Mouse (Mus musculus) hindbrain, embryonic 13.5 days (tissue): ENCODE data around the gene Ctnna2. TPM values are rescaled to one million over a fixed set of nuclear protein-coding genes. Genes with fewer than 3 reads are reported as not detected.
A peak's percentile ranks its signal among the peaks of the same experiment; 100 is the strongest.

Experiments used
- ATAC-seq: fragments of 200-750 bp; cut with Nextera tagmentation; 2 replicates; pipeline ENCODE4 v1.8.0; 2017; ENCODE audit warnings: moderate TSS enrichment; ENCODE audit not compliant: low FRiP score
- H3K27ac ChIP-seq: fragments of 300-500 bp; sonication (generic); 2 replicates; pipeline ENCODE4 v1.5.1; 2015; ENCODE audit warnings: inconsistent platforms, mild to moderate bottlenecking, moderate library complexity
- H3K27me3 ChIP-seq: fragments of 300-500 bp; sonication (generic); 2 replicates; pipeline ENCODE4 v1.6.1; 2015; ENCODE audit warnings: mild to moderate bottlenecking, inconsistent platforms
- H3K36me3 ChIP-seq: fragments of 300-500 bp; sonication (generic); 2 replicates; pipeline ENCODE4 v1.6.1; 2015; ENCODE audit warnings: mild to moderate bottlenecking, inconsistent platforms
- H3K4me1 ChIP-seq: fragments of 300-500 bp; sonication (generic); replicated peaks from 2 replicates; pipeline ENCODE4 v1.6.1; 2015; ENCODE audit warnings: inconsistent platforms
- H3K4me2 ChIP-seq: fragments of 300-500 bp; sonication (generic); 2 replicates; pipeline ENCODE4 v1.6.1; 2015; ENCODE audit warnings: inconsistent platforms, mild to moderate bottlenecking, moderate library complexity
- H3K4me3 ChIP-seq: fragments of 300-500 bp; sonication (generic); 2 replicates; pipeline ENCODE4 v1.5.1; 2015; ENCODE audit warnings: mild to moderate bottlenecking, inconsistent platforms
- H3K9ac ChIP-seq: fragments of 300-500 bp; sonication (generic); 2 replicates; pipeline ENCODE4 v1.6.1; 2015; ENCODE audit warnings: mild to moderate bottlenecking, inconsistent platforms
- H3K9me3 ChIP-seq: fragments of 300-500 bp; sonication (generic); 2 replicates; pipeline ENCODE4 v1.6.1; 2016; ENCODE audit warnings: inconsistent platforms
- WGBS: fragments of 180-500 bp; shearing (Covaris S2); methylation state at CpG from one replicate; pipeline ENCODE4 v1.1.7; 2015; 5-methylcytosine and 5-hydroxymethylcytosine counted together
- polyA plus RNA-seq: library from polyadenylated mRNA; unstranded; fragments of >200 nt; fragmentation: Nextera tagmentation; extraction: Ambion mirVana; gene quantifications from 2 replicates; pipeline ENCODE4 v1.2.1, GENCODE M21; 2015

The Ctnna2 gene
- polyA plus RNA-seq, 1 experiment from 2014 or later: 136 TPM

DNA sequence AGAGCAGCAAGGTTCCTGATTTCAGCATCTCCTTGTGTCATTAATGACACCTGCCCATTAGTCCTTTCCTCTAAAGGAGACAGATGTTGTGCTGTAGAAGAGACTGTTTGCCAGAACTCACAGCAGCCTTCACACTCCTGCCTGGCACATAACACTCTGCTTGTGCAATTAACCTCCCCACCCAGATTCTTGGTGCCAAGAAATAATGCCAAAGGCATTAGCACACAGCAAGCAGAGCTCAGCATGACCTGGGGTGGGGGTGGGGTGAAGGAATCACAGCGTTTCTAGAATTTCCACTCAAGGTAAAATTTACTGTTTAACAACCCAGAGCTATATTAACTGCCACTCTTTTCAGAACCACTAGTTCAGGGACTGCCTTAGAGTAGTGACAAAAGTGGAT lies 516.8 kb downstream of the Ctnna2 start:
- Histone ChIP-seq H3K4me1 (peaks cover 6% of the 10 kb centered on the region; the same call in 1 of the 2 replicates), H3K9me3 (no peaks in the 10 kb centered on the region), H3K9ac (no peak overlapping the region), H3K27me3 (no peaks in the 10 kb centered on the region), H3K4me2 (no peak overlapping the region), H3K4me3 (no peak overlapping the region), H3K27ac (no peak overlapping the region), H3K36me3 (no peaks in the 10 kb centered on the region)
- ATAC-seq: no peak
- 44% methylated on average over 1 of the region's 1 CpGs for WGBS

GRCm38 (mm10) chr6:77457919-77458318 lies 521.6 kb downstream of the Ctnna2 start:
- Histone ChIP-seq H3K4me3 (no peak overlapping the region), H3K27me3 (no peaks in the 10 kb centered on the region), H3K36me3 (no peaks in the 10 kb centered on the region), H3K27ac (no peak overlapping the region), H3K4me2 (no peak overlapping the region), H3K9me3 (no peaks in the 10 kb centered on the region), H3K9ac (no peak overlapping the region), H3K4me1 (peaks cover 4% of the 10 kb centered on the region; the same call in 1 of the 2 replicates)
- ATAC-seq: no peak
- 85% methylated on average over 2 of the region's 2 CpGs for WGBS

DNA sequence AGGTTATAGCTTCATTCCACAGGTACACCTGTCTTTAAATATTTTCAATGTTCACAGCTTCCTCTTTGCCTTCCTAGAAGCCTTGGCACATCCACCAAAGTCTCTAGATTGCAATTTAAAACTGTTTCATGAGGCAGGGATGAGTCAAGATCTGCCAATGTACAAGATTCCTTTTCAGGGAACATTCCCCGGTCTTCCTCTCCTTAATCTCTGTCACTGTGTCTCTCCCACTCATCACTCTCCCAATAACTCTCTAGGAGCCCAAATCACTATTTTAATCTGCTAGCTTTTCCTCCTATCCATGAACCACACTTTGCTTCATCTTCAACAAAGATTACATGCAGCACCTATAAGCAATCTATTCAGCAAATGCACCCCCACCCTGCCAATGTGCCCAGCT lies 532.6 kb downstream of the Ctnna2 start:
- Histone ChIP-seq H3K27ac (no peak overlapping the region), H3K9me3 (no peaks in the 10 kb centered on the region), H3K9ac (no peak overlapping the region), H3K27me3 (no peaks in the 10 kb centered on the region), H3K4me3 (no peak overlapping the region), H3K4me1 (peaks cover 7% of the 10 kb centered on the region; the same call in 1 of the 2 replicates), H3K4me2 (no peak overlapping the region), H3K36me3 (no peaks in the 10 kb centered on the region)
- ATAC-seq: no peak
- 81% methylated on average over 1 of the region's 1 CpGs for WGBS

GRCm38 (mm10) chr6:77443906-77444305 lies 535.6 kb downstream of the Ctnna2 start:
- 75% methylated on average over 11 of the region's 11 CpGs for WGBS
- Histone ChIP-seq H3K27ac (no peak overlapping the region), H3K27me3 (no peaks in the 10 kb centered on the region), H3K4me1 (peaks cover 14% of the 10 kb centered on the region), H3K4me3 (no peak overlapping the region), H3K36me3 (no peaks in the 10 kb centered on the region), H3K4me2 (no peak overlapping the region), H3K9ac (no peak overlapping the region), H3K9me3 (no peaks in the 10 kb centered on the region)
- ATAC-seq: no peak

DNA sequence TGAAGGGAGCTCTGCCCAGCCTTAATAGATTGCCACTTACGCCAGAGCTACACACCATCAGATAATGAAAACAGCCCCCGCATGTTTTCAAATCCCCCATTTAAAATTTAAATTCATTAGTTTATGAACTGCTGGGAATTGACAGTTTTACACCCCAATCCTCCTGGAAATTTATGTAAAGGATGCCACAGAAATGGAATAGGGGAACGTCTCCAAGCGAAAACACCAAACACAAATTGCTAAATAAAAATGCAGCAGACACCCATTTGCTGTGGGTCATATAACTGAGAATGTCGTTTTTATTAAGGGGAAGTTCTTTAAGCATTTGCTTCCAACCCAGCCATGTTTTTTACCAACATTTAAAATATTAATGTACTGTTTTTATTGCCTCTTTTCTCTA lies 538.4 kb downstream of the Ctnna2 start:
- 58% methylated on average over 5 of the region's 5 CpGs for WGBS
- Histone ChIP-seq H3K9me3 (no peaks in the 10 kb centered on the region), H3K4me1 (peaks cover 14% of the 10 kb centered on the region), H3K27me3 (no peaks in the 10 kb centered on the region), H3K9ac (no peak overlapping the region), H3K36me3 (no peaks in the 10 kb centered on the region), H3K4me3 (no peak overlapping the region), H3K27ac (peak overlapping the region; percentile 60; the same call in 1 of the 2 replicates), H3K4me2 (no peak overlapping the region)
- no peak for ATAC-seq

DNA sequence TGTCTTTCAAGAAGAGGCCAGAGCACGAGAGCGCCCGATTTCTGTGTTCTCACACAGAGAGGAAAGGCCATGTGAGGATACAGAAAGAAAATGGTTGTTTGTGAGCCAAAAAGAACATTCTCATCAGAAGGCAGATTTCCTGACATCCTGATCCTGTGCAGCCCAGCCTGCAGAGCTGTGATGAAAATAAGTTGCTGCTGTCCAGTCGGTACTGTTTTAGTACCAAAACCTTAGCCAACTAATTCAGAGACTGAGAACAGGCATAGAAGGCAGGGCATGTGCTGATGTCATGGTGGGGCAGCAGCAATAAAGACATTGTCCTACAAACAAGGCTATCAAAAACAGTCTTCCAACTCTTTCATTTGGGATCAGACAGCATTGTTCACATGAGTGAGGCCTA lies 549.1 kb downstream of the Ctnna2 start:
- no peaks in the 10 kb centered on the region for H3K4me1 ChIP-seq
- no peak overlapping the region for H3K4me2 ChIP-seq
- H3K4me3 ChIP-seq: no peak overlapping the region
- WGBS: 87% methylated on average over 4 of the region's 4 CpGs
- no peaks in the 10 kb centered on the region for H3K9me3 ChIP-seq
- no peaks in the 10 kb centered on the region for H3K36me3 ChIP-seq
- no peak overlapping the region for H3K9ac ChIP-seq
- H3K27me3 ChIP-seq: no peaks in the 10 kb centered on the region
- H3K27ac ChIP-seq: no peak overlapping the region
- no peak for ATAC-seq

DNA sequence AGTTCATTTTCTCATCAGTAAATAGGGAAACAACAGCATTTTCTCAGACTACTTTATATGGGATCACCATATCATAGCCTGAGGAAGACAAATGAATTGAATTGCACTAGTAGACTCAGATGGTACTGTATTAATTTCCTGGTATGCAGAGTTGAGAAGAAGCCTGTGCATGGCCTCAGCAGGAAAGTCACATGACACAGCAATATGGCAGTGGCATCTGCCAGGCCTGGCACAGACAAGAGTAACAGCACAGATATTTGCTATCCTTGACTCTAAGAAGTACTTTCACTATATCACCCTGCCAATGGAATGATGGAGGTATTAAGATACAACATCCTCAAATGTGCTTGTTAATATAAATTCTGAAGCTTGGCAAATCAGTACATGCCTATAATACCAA lies 553.8 kb downstream of the Ctnna2 start:
- ATAC-seq: no peak
- no peak overlapping the region for H3K4me3 ChIP-seq

GRCm38 (mm10) chr6:77424826-77425225 lies 554.7 kb downstream of the Ctnna2 start:
- ATAC-seq: no peak
- Histone ChIP-seq H3K36me3 (no peaks in the 10 kb centered on the region), H3K4me3 (no peak overlapping the region), H3K4me1 (no peaks in the 10 kb centered on the region), H3K27ac (no peak overlapping the region), H3K9me3 (no peaks in the 10 kb centered on the region), H3K9ac (no peak overlapping the region), H3K27me3 (no peaks in the 10 kb centered on the region), H3K4me2 (no peak overlapping the region)
- WGBS: 92% methylated on average over 4 of the region's 4 CpGs

More for the DNA sequence above, 553.8 kb downstream of the Ctnna2 start:
- H3K36me3 ChIP-seq: no peaks in the 10 kb centered on the region
- H3K9ac ChIP-seq: no peak overlapping the region
- no peaks in the 10 kb centered on the region for H3K27me3 ChIP-seq
- H3K9me3 ChIP-seq: no peaks in the 10 kb centered on the region
- no peak overlapping the region for H3K27ac ChIP-seq
- H3K4me1 ChIP-seq: no peaks in the 10 kb centered on the region
- no peak overlapping the region for H3K4me2 ChIP-seq

DNA sequence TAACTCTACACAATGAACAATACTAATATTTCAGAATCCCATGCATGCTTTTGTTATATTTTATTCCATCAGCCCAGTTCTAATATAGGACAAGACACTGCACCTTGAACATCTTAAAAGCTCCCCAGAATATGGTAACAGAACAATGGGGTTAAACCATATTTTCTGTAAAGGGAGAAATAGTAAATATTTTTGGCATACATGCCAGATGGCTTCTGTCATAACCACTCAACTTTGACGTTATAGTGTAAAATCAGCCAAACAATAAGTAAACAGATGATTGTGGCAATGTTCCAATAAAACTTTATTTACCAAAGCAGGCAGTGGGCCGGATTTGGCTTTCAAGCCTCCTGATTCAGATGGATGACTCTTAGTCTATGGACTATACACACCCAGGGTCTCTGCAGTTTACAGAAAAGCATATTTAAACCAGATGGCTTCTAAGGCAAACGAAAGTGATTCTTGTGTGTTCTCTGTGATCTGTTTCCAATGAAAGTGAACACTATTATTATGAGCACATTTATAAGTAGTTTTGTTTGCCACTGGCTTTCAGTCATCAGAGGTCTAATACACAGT lies 557.8 kb downstream of the Ctnna2 start:
- no peak for ATAC-seq
- 77% methylated on average over 3 of the region's 3 CpGs for WGBS
- H3K36me3 ChIP-seq: no peaks in the 10 kb centered on the region
- no peak overlapping the region for H3K9ac ChIP-seq
- H3K27me3 ChIP-seq: no peaks in the 10 kb centered on the region
- no peak overlapping the region for H3K4me2 ChIP-seq
- H3K4me3 ChIP-seq: no peak overlapping the region
- no peak overlapping the region for H3K27ac ChIP-seq
- H3K9me3 ChIP-seq: no peaks in the 10 kb centered on the region
- no peaks in the 10 kb centered on the region for H3K4me1 ChIP-seq

GRCm38 (mm10) chr6:77416999-77417398 lies 562.5 kb downstream of the Ctnna2 start:
- Histone ChIP-seq H3K4me1 (no peaks in the 10 kb centered on the region), H3K9ac (no peak overlapping the region), H3K9me3 (no peaks in the 10 kb centered on the region), H3K27ac (no peak overlapping the region), H3K4me3 (no peak overlapping the region), H3K4me2 (no peak overlapping the region), H3K36me3 (no peaks in the 10 kb centered on the region), H3K27me3 (no peaks in the 10 kb centered on the region)
- ATAC-seq: no peak
- 69% methylated on average over 1 of the region's 1 CpGs for WGBS

GRCm38 (mm10) chr6:77413530-77413929 lies 566.0 kb downstream of the Ctnna2 start:
- no peak for ATAC-seq
- H3K27ac ChIP-seq: no peak overlapping the region
- no peak overlapping the region for H3K4me2 ChIP-seq
- no peak overlapping the region for H3K9ac ChIP-seq
- H3K4me1 ChIP-seq: no peaks in the 10 kb centered on the region
- no peak overlapping the region for H3K4me3 ChIP-seq
- H3K36me3 ChIP-seq: no peaks in the 10 kb centered on the region
- no peaks in the 10 kb centered on the region for H3K27me3 ChIP-seq
- 49% methylated on average over 1 of the region's 1 CpGs for WGBS
- no peaks in the 10 kb centered on the region for H3K9me3 ChIP-seq

- H3K27ac ChIP-seq: no peak overlapping the region
- 68% methylated on average over 5 of the region's 5 CpGs for WGBS
- H3K4me2 ChIP-seq: no peak overlapping the region
- H3K9me3 ChIP-seq: no peaks in the 10 kb centered on the region
- no peaks in the 10 kb centered on the region for H3K4me1 ChIP-seq
- H3K36me3 ChIP-seq: no peaks in the 10 kb centered on the region
- no peak overlapping the region for H3K4me3 ChIP-seq
- H3K9ac ChIP-seq: no peak overlapping the region
- no peak for ATAC-seq
- H3K27me3 ChIP-seq: no peaks in the 10 kb centered on the region
Observed at GRCm38 (mm10) chr6:77408481-77408880, 571.0 kb downstream of the Ctnna2 start.

- H3K9me3 ChIP-seq: no peaks in the 10 kb centered on the region
- no peak overlapping the region for H3K27ac ChIP-seq
- no peak overlapping the region for H3K4me2 ChIP-seq
- H3K27me3 ChIP-seq: no peaks in the 10 kb centered on the region
- H3K4me3 ChIP-seq: no peak overlapping the region
- no peak overlapping the region for H3K9ac ChIP-seq
- no peak for ATAC-seq
- 0 out of 2 replicates have a peak, but pooled peaks cover 2% of the 10 kb centered on the region for H3K4me1 ChIP-seq
- no peaks in the 10 kb centered on the region for H3K36me3 ChIP-seq
- WGBS: 91% methylated on average over 6 of the region's 6 CpGs
Observed at GRCm38 (mm10) chr6:77400751-77401150, 578.7 kb downstream of the Ctnna2 start.
